Mouse (Mus musculus): ENCODE results near the gene Vps33a. TPM values are rescaled to one million over a fixed set of nuclear protein-coding genes. Genes with fewer than 3 reads are reported as not detected.

Gene Vps33a
- polyA plus RNA-seq, 1 experiment: 15.9 TPM

- no peak overlapping the region for H3K4me3 ChIP-seq (replicated peaks; ENCODE audit: extremely low read depth, low read depth, low read length)
- no peak for TF ChIP-seq POLR2A (IDR thresholded peaks at IDR 0.05; ENCODE audit: borderline replicate concordance, extremely low read depth, low read depth, low read length)
- TF ChIP-seq CTCF (IDR thresholded peaks at IDR 0.05; ENCODE audit: insufficient read depth, low read length): no peak
- WGBS: 84% methylated on average over 8 of the region's 8 CpGs
These were observed 42.8 kb downstream of the Vps33a start for GRCm38 (mm10) chr5:123530056-123530455.

GRCm38 (mm10) chr5:123528641-123529040 is 44.2 kb downstream of the Vps33a start:
- 70% methylated on average over 7 of the region's 7 CpGs for WGBS
- no peak for TF ChIP-seq POLR2A (IDR thresholded peaks at IDR 0.05; ENCODE audit: borderline replicate concordance, extremely low read depth, low read depth, low read length)
- TF ChIP-seq CTCF (IDR thresholded peaks at IDR 0.05; ENCODE audit: insufficient read depth, low read length): no peak

More at GRCm38 (mm10) chr5:123530056-123530455, 42.8 kb downstream of the Vps33a start:
- no peaks in the 10 kb centered on the region for H3K4me1 ChIP-seq (ENCODE audit: control insufficient read depth, insufficient read depth, low read length)
- no peak for DNase-seq

GRCm38 (mm10) chr5:123525916-123526495 is 46.8 kb downstream of the Vps33a start:
- Histone ChIP-seq H3K4me1 (ENCODE audit: control insufficient read depth, insufficient read depth, low read length) (peaks cover 4% of the 10 kb centered on the region), H3K4me3 (replicated peaks; ENCODE audit: extremely low read depth, low read depth, low read length) (no peak overlapping the region)
- WGBS: 91% methylated on average over 9 of the region's 9 CpGs
- TF ChIP-seq CTCF (IDR thresholded peaks at IDR 0.05; ENCODE audit: insufficient read depth, low read length) (no peak), POLR2A (IDR thresholded peaks at IDR 0.05; ENCODE audit: borderline replicate concordance, extremely low read depth, low read depth, low read length) (no peak)
- no peak for DNase-seq

More at GRCm38 (mm10) chr5:123528641-123529040, 44.2 kb downstream of the Vps33a start:
- no peak for DNase-seq
- Histone ChIP-seq H3K4me1 (ENCODE audit: control insufficient read depth, insufficient read depth, low read length) (peaks cover 4% of the 10 kb centered on the region), H3K4me3 (replicated peaks; ENCODE audit: extremely low read depth, low read depth, low read length) (no peak overlapping the region)

- TF ChIP-seq POLR2A (IDR thresholded peaks at IDR 0.05; ENCODE audit: borderline replicate concordance, extremely low read depth, low read depth, low read length): no peak
- no peak for TF ChIP-seq CTCF (IDR thresholded peaks at IDR 0.05; ENCODE audit: insufficient read depth, low read length)
- 77% methylated on average over 7 of the region's 7 CpGs for WGBS
- Histone ChIP-seq H3K4me3 (replicated peaks; ENCODE audit: extremely low read depth, low read depth, low read length) (peak within 1 kb of the TSS; percentile 86), H3K4me1 (ENCODE audit: control insufficient read depth, insufficient read depth, low read length) (peaks cover 4% of the 10 kb centered on the region)
- no peak for DNase-seq
These were observed 47.6 kb downstream of the Vps33a start, which contains the start of gene Gm49027 for GRCm38 (mm10) chr5:123525281-123525680. TSS of gene Gm49027 (minus strand) at chr5:123525488.

GRCm38 (mm10) chr5:123524393-123524750 is 48.5 kb downstream of the Vps33a start:
- H3K4me3 ChIP-seq (replicated peaks; ENCODE audit: extremely low read depth, low read depth, low read length): peak overlapping the region; percentile 86
- peaks cover 4% of the 10 kb centered on the region for H3K4me1 ChIP-seq (ENCODE audit: control insufficient read depth, insufficient read depth, low read length)
- 2% methylated on average over 27 of the region's 27 CpGs for WGBS
- TF ChIP-seq CTCF (IDR thresholded peaks at IDR 0.05; ENCODE audit: insufficient read depth, low read length) (no peak), POLR2A (IDR thresholded peaks at IDR 0.05; ENCODE audit: borderline replicate concordance, extremely low read depth, low read depth, low read length) (no peak)
- DNase-seq: no peak

- H3K4me3 ChIP-seq (replicated peaks; ENCODE audit: extremely low read depth, low read depth, low read length): peak within 1 kb of the TSS; percentile 86
- peaks cover 4% of the 10 kb centered on the region for H3K4me1 ChIP-seq (ENCODE audit: control insufficient read depth, insufficient read depth, low read length)
- TF ChIP-seq POLR2A (IDR thresholded peaks at IDR 0.05; ENCODE audit: borderline replicate concordance, extremely low read depth, low read depth, low read length): peak; percentile 96
- no peak for TF ChIP-seq CTCF (IDR thresholded peaks at IDR 0.05; ENCODE audit: insufficient read depth, low read length)
- WGBS: under 1% methylated on average over 82 of the region's 82 CpGs
- DNase-seq: peak; percentile 98
These were observed 49.0 kb downstream of the Vps33a start, which contains the start of gene Diablo for GRCm38 (mm10) chr5:123523692-123524392. TSS of gene Diablo (minus strand) at chr5:123524176.

- Histone ChIP-seq H3K4me3 (replicated peaks; ENCODE audit: extremely low read depth, low read depth, low read length) (no peak overlapping the region), H3K4me1 (ENCODE audit: control insufficient read depth, insufficient read depth, low read length) (peaks cover 4% of the 10 kb centered on the region)
- DNase-seq: no peak
- no peak for TF ChIP-seq POLR2A (IDR thresholded peaks at IDR 0.05; ENCODE audit: borderline replicate concordance, extremely low read depth, low read depth, low read length)
- no peak for TF ChIP-seq CTCF (IDR thresholded peaks at IDR 0.05; ENCODE audit: insufficient read depth, low read length)
- 72% methylated on average over 1 of the region's 1 CpGs for WGBS
These were observed 50.7 kb downstream of the Vps33a start for GRCm38 (mm10) chr5:123522166-123522565.

- Histone ChIP-seq H3K4me3 (replicated peaks; ENCODE audit: extremely low read depth, low read depth, low read length) (no peak overlapping the region), H3K4me1 (ENCODE audit: control insufficient read depth, insufficient read depth, low read length) (peaks cover 4% of the 10 kb centered on the region)
- no peak for DNase-seq
- WGBS: 80% methylated on average over 1 of the region's 1 CpGs
- TF ChIP-seq POLR2A (IDR thresholded peaks at IDR 0.05; ENCODE audit: borderline replicate concordance, extremely low read depth, low read depth, low read length) (no peak), CTCF (IDR thresholded peaks at IDR 0.05; ENCODE audit: insufficient read depth, low read length) (no peak)
These were observed 51.2 kb downstream of the Vps33a start for GRCm38 (mm10) chr5:123521621-123522020.

GRCm38 (mm10) chr5:123520666-123521065 is 52.2 kb downstream of the Vps33a start:
- TF ChIP-seq POLR2A (IDR thresholded peaks at IDR 0.05; ENCODE audit: borderline replicate concordance, extremely low read depth, low read depth, low read length) (no peak), CTCF (IDR thresholded peaks at IDR 0.05; ENCODE audit: insufficient read depth, low read length) (no peak)
- H3K4me3 ChIP-seq (replicated peaks; ENCODE audit: extremely low read depth, low read depth, low read length): no peak overlapping the region
- WGBS: 90% methylated on average over 9 of the region's 9 CpGs
- no peak for DNase-seq
- H3K4me1 ChIP-seq (ENCODE audit: control insufficient read depth, insufficient read depth, low read length): peaks cover 4% of the 10 kb centered on the region

- H3K4me3 ChIP-seq (replicated peaks; ENCODE audit: extremely low read depth, low read depth, low read length): no peak overlapping the region
- no peaks in the 10 kb centered on the region for H3K4me1 ChIP-seq (ENCODE audit: control insufficient read depth, insufficient read depth, low read length)
- no peak for TF ChIP-seq POLR2A (IDR thresholded peaks at IDR 0.05; ENCODE audit: borderline replicate concordance, extremely low read depth, low read depth, low read length)
- TF ChIP-seq CTCF (IDR thresholded peaks at IDR 0.05; ENCODE audit: insufficient read depth, low read length): no peak
- no peak for DNase-seq
- 89% methylated on average over 5 of the region's 5 CpGs for WGBS
These were observed 58.0 kb downstream of the Vps33a start for GRCm38 (mm10) chr5:123514871-123515270.
